Mouse (Mus musculus) midbrain, embryonic 13.5 days (tissue): Measurements from ENCODE around the gene Prkcb. TPM values are rescaled to one million over a fixed set of nuclear protein-coding genes. Genes with fewer than 3 reads are reported as not detected.
A peak's percentile ranks its signal among the peaks of the same experiment; 100 is the strongest.

Experiments used
- ATAC-seq: fragments of 200-750 bp; cut with Nextera tagmentation; 2 replicates; pipeline ENCODE4 v1.8.0; 2017; ENCODE audit warnings: mild to moderate bottlenecking, moderate TSS enrichment, moderate library complexity
- H3K27ac ChIP-seq: fragments of 300-500 bp; sonication (generic); 2 replicates; pipeline ENCODE4 v1.5.1; 2015; ENCODE audit warnings: inconsistent platforms, mild to moderate bottlenecking, moderate library complexity
- H3K27me3 ChIP-seq: fragments of 300-500 bp; sonication (generic); 2 replicates; pipeline ENCODE4 v1.6.1; 2015; ENCODE audit warnings: mild to moderate bottlenecking, inconsistent platforms
- H3K36me3 ChIP-seq: fragments of 300-500 bp; sonication (generic); 2 replicates; pipeline ENCODE4 v1.6.1; 2015; ENCODE audit warnings: mild to moderate bottlenecking, inconsistent platforms
- H3K4me1 ChIP-seq: fragments of 300-500 bp; sonication (generic); replicated peaks from 2 replicates; pipeline ENCODE4 v1.6.1; 2015; ENCODE audit warnings: inconsistent platforms
- H3K4me2 ChIP-seq: fragments of 300-500 bp; sonication (generic); replicated peaks from 2 replicates; pipeline ENCODE4 v1.6.1; 2015; ENCODE audit warnings: moderate library complexity, mild to moderate bottlenecking, inconsistent platforms
- H3K4me3 ChIP-seq: fragments of 300-500 bp; sonication (generic); replicated peaks from 2 replicates; pipeline ENCODE4 v1.5.1; 2015; ENCODE audit warnings: mild to moderate bottlenecking, inconsistent platforms
- H3K9ac ChIP-seq: fragments of 300-500 bp; sonication (generic); replicated peaks from 2 replicates; pipeline ENCODE4 v1.6.1; 2015; ENCODE audit warnings: mild to moderate bottlenecking, inconsistent platforms
- H3K9me3 ChIP-seq: fragments of 300-500 bp; sonication (generic); 2 replicates; pipeline ENCODE4 v1.6.1; 2016; ENCODE audit warnings: mild to moderate bottlenecking, inconsistent platforms
- WGBS: fragments of 180-500 bp; shearing (Covaris S2); methylation state at CpG from one replicate; pipeline ENCODE4 v1.1.7; 2015; 5-methylcytosine and 5-hydroxymethylcytosine counted together
- polyA plus RNA-seq: library from polyadenylated mRNA; unstranded; fragments of >200 nt; fragmentation: Nextera tagmentation; extraction: Ambion mirVana; gene quantifications from 2 replicates; pipeline ENCODE4 v1.2.1, GENCODE M21; 2015

The Prkcb gene
- polyA plus RNA-seq, 1 experiment from 2014 or later, result 46.4 TPM

GRCm38 (mm10) chr7:122414608-122415007 is 126.1 kb downstream of the Prkcb start:
- Histone ChIP-seq H3K36me3 (no peaks in the 10 kb centered on the region), H3K27me3 (no peaks in the 10 kb centered on the region), H3K4me2 (no peak overlapping the region), H3K4me1 (peaks cover 5% of the 10 kb centered on the region), H3K9ac (no peak overlapping the region), H3K27ac (no peak overlapping the region), H3K4me3 (no peak overlapping the region), H3K9me3 (no peaks in the 10 kb centered on the region)
- no peak for ATAC-seq
- 86% methylated on average over 6 of the region's 6 CpGs for WGBS

GRCm38 (mm10) chr7:122415387-122415786 is 126.8 kb downstream of the Prkcb start:
- H3K9ac ChIP-seq, result no peak overlapping the region
- no peak for ATAC-seq
- H3K4me1 ChIP-seq, result peaks cover 5% of the 10 kb centered on the region
- H3K27ac ChIP-seq, result no peak overlapping the region
- no peaks in the 10 kb centered on the region for H3K9me3 ChIP-seq
- H3K4me3 ChIP-seq, result no peak overlapping the region
- H3K4me2 ChIP-seq, result no peak overlapping the region
- no peaks in the 10 kb centered on the region for H3K27me3 ChIP-seq
- no peaks in the 10 kb centered on the region for H3K36me3 ChIP-seq
- 92% methylated on average over 9 of the region's 9 CpGs for WGBS

DNA sequence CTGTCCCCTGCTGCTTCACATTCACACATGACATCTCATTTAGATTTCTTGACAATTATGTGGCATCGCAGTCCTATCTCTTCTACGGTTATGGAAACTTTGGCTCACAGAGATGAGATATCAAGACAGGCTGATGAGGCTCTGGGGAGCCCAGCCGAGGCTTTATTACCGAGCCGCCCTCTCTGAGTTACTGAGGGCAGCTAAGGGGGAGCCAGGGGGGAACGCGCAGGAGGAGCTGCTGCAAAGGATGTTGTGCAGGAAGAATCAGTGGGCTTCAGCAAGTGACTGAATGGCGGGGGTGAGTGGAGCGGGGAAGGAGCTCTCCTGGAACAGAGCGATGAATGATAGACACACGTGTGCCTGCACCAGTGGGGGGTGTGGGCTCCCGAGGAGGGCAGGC is 127.4 kb downstream of the Prkcb start:
- no peak overlapping the region for H3K4me2 ChIP-seq
- no peak overlapping the region for H3K27ac ChIP-seq
- no peaks in the 10 kb centered on the region for H3K36me3 ChIP-seq
- H3K9ac ChIP-seq, result no peak overlapping the region
- no peaks in the 10 kb centered on the region for H3K27me3 ChIP-seq
- no peak overlapping the region for H3K4me3 ChIP-seq
- 0 out of 2 replicates have a peak, but pooled peaks have one; percentile 11 for ATAC-seq
- H3K9me3 ChIP-seq, result no peaks in the 10 kb centered on the region
- H3K4me1 ChIP-seq, result peaks cover 5% of the 10 kb centered on the region
- 62% methylated on average over 12 of the region's 12 CpGs for WGBS

DNA sequence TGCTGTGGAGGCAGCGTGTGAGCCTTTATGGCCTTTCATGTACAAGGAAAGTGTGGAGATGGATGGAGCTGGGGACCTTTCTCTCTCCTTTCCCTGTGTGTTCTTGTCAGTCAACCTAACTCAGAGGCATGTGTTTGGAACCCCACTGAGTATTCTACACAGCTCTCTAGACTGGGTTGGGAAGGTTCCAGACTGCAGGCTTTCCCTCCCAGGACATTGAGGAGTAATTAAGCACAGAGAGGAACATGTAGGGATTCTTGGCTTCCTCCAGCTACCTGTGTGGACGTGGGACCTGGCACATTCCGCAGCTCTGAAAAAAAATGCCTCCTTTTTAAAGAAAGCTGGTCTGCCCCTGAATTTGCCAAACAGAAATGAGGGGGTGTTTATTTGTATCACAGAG is 130.0 kb downstream of the Prkcb start:
- Histone ChIP-seq H3K9ac (no peak overlapping the region), H3K36me3 (no peaks in the 10 kb centered on the region), H3K4me3 (no peak overlapping the region), H3K4me1 (peaks cover 7% of the 10 kb centered on the region), H3K9me3 (no peaks in the 10 kb centered on the region), H3K4me2 (no peak overlapping the region), H3K27me3 (no peaks in the 10 kb centered on the region), H3K27ac (no peak overlapping the region)
- ATAC-seq, result no peak
- WGBS, result 82% methylated on average over 3 of the region's 3 CpGs

- H3K27me3 ChIP-seq, result no peaks in the 10 kb centered on the region
- H3K9ac ChIP-seq, result no peak overlapping the region
- no peak overlapping the region for H3K27ac ChIP-seq
- 0 out of 2 replicates have a peak, but pooled peaks cover 3% of the 10 kb centered on the region for H3K4me1 ChIP-seq
- ATAC-seq, result no peak
- no peak overlapping the region for H3K4me2 ChIP-seq
- no peak overlapping the region for H3K4me3 ChIP-seq
- 49% methylated on average over 4 of the region's 4 CpGs for WGBS
- no peaks in the 10 kb centered on the region for H3K9me3 ChIP-seq
- no peaks in the 10 kb centered on the region for H3K36me3 ChIP-seq
Measured at GRCm38 (mm10) chr7:122423816-122424215, 135.3 kb downstream of the Prkcb start.

GRCm38 (mm10) chr7:122429134-122429533 is 140.6 kb downstream of the Prkcb start:
- WGBS, result 91% methylated on average over 5 of the region's 5 CpGs
- no peaks in the 10 kb centered on the region for H3K27me3 ChIP-seq
- no peaks in the 10 kb centered on the region for H3K4me1 ChIP-seq
- H3K4me3 ChIP-seq, result no peak overlapping the region
- H3K27ac ChIP-seq, result no peak overlapping the region
- H3K9me3 ChIP-seq, result no peaks in the 10 kb centered on the region
- H3K36me3 ChIP-seq, result no peaks in the 10 kb centered on the region
- ATAC-seq, result no peak
- no peak overlapping the region for H3K9ac ChIP-seq
- H3K4me2 ChIP-seq, result no peak overlapping the region

- H3K4me3 ChIP-seq, result no peak overlapping the region
- no peak overlapping the region for H3K27ac ChIP-seq
- no peaks in the 10 kb centered on the region for H3K36me3 ChIP-seq
- no peak for ATAC-seq
- no peaks in the 10 kb centered on the region for H3K4me1 ChIP-seq
- H3K4me2 ChIP-seq, result no peak overlapping the region
- H3K9me3 ChIP-seq, result no peaks in the 10 kb centered on the region
- no peak overlapping the region for H3K9ac ChIP-seq
- WGBS, result 85% methylated on average over 4 of the region's 4 CpGs
- H3K27me3 ChIP-seq, result no peaks in the 10 kb centered on the region
Measured at GRCm38 (mm10) chr7:122432401-122432800, 143.8 kb downstream of the Prkcb start.

- no peaks in the 10 kb centered on the region for H3K9me3 ChIP-seq
- no peaks in the 10 kb centered on the region for H3K4me1 ChIP-seq
- 88% methylated on average over 5 of the region's 5 CpGs for WGBS
- no peak overlapping the region for H3K4me3 ChIP-seq
- H3K27me3 ChIP-seq, result no peaks in the 10 kb centered on the region
- H3K4me2 ChIP-seq, result no peak overlapping the region
- no peak overlapping the region for H3K9ac ChIP-seq
- ATAC-seq, result no peak
- H3K36me3 ChIP-seq, result no peaks in the 10 kb centered on the region
- no peak overlapping the region for H3K27ac ChIP-seq
Measured at GRCm38 (mm10) chr7:122433377-122433776, 144.8 kb downstream of the Prkcb start.

DNA sequence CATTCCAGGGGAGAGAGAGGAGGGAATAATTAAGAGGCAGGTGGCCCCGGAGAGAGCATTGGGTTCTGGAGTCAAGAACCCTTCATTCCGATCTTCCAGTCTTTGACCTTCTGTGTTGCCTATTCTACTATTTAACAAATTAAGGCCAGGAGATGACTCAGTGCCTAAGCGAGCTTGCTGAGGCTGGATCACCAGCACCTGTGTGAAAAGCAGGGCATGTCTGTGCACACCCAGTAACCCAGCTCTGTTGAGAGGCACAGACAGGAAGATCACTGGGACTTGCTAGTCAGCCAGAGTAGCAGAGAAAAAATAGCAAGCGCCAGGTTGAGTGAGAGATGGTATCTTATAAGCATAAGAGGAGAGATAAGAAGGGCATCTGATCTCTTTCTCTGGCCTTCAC is 146.4 kb downstream of the Prkcb start:
- no peak for ATAC-seq
- WGBS, result 91% methylated on average over 4 of the region's 4 CpGs
- no peak overlapping the region for H3K27ac ChIP-seq

DNA sequence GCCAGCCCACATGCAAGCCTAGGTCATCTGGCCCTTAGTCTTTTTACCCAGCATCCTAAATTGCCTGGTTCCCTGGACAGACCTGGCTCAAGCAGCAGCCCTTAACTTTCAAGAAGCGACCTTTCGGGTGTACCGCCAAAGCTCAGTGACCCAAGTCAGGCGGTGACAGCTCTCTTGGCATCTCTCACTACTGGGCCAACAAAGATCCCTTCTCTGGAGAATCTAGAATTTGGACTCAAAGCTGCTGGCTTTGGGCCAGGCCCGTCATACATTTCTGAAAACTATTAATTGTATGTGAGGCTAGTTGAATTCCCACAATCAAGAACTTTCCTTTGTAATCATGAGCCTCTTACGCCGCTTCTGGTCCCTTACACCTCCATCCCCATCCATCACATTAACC is 147.0 kb downstream of the Prkcb start:
- no peaks in the 10 kb centered on the region for H3K27me3 ChIP-seq
- ATAC-seq, result no peak
- no peaks in the 10 kb centered on the region for H3K9me3 ChIP-seq
- WGBS, result 89% methylated on average over 7 of the region's 7 CpGs
- no peak overlapping the region for H3K4me2 ChIP-seq
- no peaks in the 10 kb centered on the region for H3K36me3 ChIP-seq
- H3K27ac ChIP-seq, result no peak overlapping the region
- H3K9ac ChIP-seq, result no peak overlapping the region
- no peak overlapping the region for H3K4me3 ChIP-seq
- no peaks in the 10 kb centered on the region for H3K4me1 ChIP-seq

More for the DNA sequence above, 146.4 kb downstream of the Prkcb start:
- H3K4me1 ChIP-seq, result no peaks in the 10 kb centered on the region
- no peaks in the 10 kb centered on the region for H3K9me3 ChIP-seq
- no peaks in the 10 kb centered on the region for H3K36me3 ChIP-seq
- no peaks in the 10 kb centered on the region for H3K27me3 ChIP-seq
- no peak overlapping the region for H3K4me2 ChIP-seq
- H3K4me3 ChIP-seq, result no peak overlapping the region
- no peak overlapping the region for H3K9ac ChIP-seq

- no peak overlapping the region for H3K9ac ChIP-seq
- no peak overlapping the region for H3K4me3 ChIP-seq
- no peak for ATAC-seq
- no peaks in the 10 kb centered on the region for H3K27me3 ChIP-seq
- H3K27ac ChIP-seq, result no peak overlapping the region
- WGBS, result 94% methylated on average over 1 of the region's 1 CpGs
- no peaks in the 10 kb centered on the region for H3K36me3 ChIP-seq
- no peak overlapping the region for H3K4me2 ChIP-seq
- no peaks in the 10 kb centered on the region for H3K9me3 ChIP-seq
- no peaks in the 10 kb centered on the region for H3K4me1 ChIP-seq
Measured at GRCm38 (mm10) chr7:122437390-122437789, 148.8 kb downstream of the Prkcb start.

GRCm38 (mm10) chr7:122445056-122445455 is 156.5 kb downstream of the Prkcb start:
- H3K9me3 ChIP-seq, result no peaks in the 10 kb centered on the region
- no peaks in the 10 kb centered on the region for H3K36me3 ChIP-seq
- H3K4me2 ChIP-seq, result no peak overlapping the region
- ATAC-seq, result no peak
- H3K27me3 ChIP-seq, result no peaks in the 10 kb centered on the region
- WGBS, result 58% methylated on average over 6 of the region's 6 CpGs
- no peak overlapping the region for H3K27ac ChIP-seq
- no peak overlapping the region for H3K9ac ChIP-seq
- H3K4me1 ChIP-seq, result no peaks in the 10 kb centered on the region
- no peak overlapping the region for H3K4me3 ChIP-seq

GRCm38 (mm10) chr7:122452671-122453070 is 164.1 kb downstream of the Prkcb start:
- Histone ChIP-seq H3K4me3 (no peak overlapping the region), H3K4me1 (no peaks in the 10 kb centered on the region), H3K9ac (no peak overlapping the region), H3K9me3 (no peaks in the 10 kb centered on the region), H3K27ac (no peak overlapping the region), H3K27me3 (no peaks in the 10 kb centered on the region), H3K36me3 (no peaks in the 10 kb centered on the region), H3K4me2 (no peak overlapping the region)
- no peak for ATAC-seq
- 81% methylated on average over 8 of the region's 8 CpGs for WGBS
